Mouse (Mus musculus): ENCODE measurements around the gene Rhof. TPM values are rescaled to one million over a fixed set of nuclear protein-coding genes. Genes with fewer than 3 reads are reported as not detected.

Rhof gene
- polyA plus RNA-seq, 1 experiment from 2014 or later: 2.5 TPM

GRCm38 (mm10) chr5:123128426-123129169, 3.9 kb downstream of the Rhof start:
- Histone ChIP-seq H3K9ac (no peak overlapping the region), H3K4me2 (0 out of 2 replicates have a peak overlapping the region, but pooled peaks have one; percentile 5), H3K27me3 (ENCODE audit: insufficient read depth, low read length) (no peaks in the 10 kb centered on the region), H3K4me1 (ENCODE audit: insufficient read depth) (peaks cover 4% of the 10 kb centered on the region), H3K9me3 (ENCODE audit: low read depth, low read length) (no peaks in the 10 kb centered on the region), H3K36me3 (ENCODE audit: insufficient read depth) (peaks cover 23% of the 10 kb centered on the region; the same call in 1 of the 2 replicates), H3K27ac (ENCODE audit: low read depth) (no peak overlapping the region), H3K4me3 (ENCODE audit: low read depth, low read length) (no peak overlapping the region)
- DNase-seq (no peak), ATAC-seq (ENCODE audit: insufficient read depth) (no peak)
- TF ChIP-seq CTCF (IDR thresholded peaks at IDR 0.05; ENCODE audit: low read depth): no peak
- 43% methylated on average over 10 of the region's 10 CpGs for WGBS

- WGBS: 66% methylated on average over 6 of the region's 6 CpGs
These were observed 5.5 kb downstream of the Rhof start for GRCm38 (mm10) chr5:123127031-123127430.

GRCm38 (mm10) chr5:123125638-123126406, 6.7 kb downstream of the Rhof start:
- no peaks in the 10 kb centered on the region for H3K27me3 ChIP-seq (ENCODE audit: insufficient read depth, low read length)
- H3K9me3 ChIP-seq (ENCODE audit: low read depth, low read length): no peaks in the 10 kb centered on the region
- WGBS: 74% methylated on average over 18 of the region's 18 CpGs
- no peak for TF ChIP-seq CTCF (IDR thresholded peaks at IDR 0.05; ENCODE audit: low read depth)
- H3K36me3 ChIP-seq (ENCODE audit: insufficient read depth): peaks cover 23% of the 10 kb centered on the region; the same call in 1 of the 2 replicates
- no peak for ATAC-seq (ENCODE audit: insufficient read depth)
- no peak overlapping the region for H3K27ac ChIP-seq (ENCODE audit: low read depth)
- H3K9ac ChIP-seq: no peak overlapping the region
- no peaks in the 10 kb centered on the region for H3K4me1 ChIP-seq (ENCODE audit: insufficient read depth)
- DNase-seq: no peak
- no peak overlapping the region for H3K4me2 ChIP-seq
- H3K4me3 ChIP-seq (ENCODE audit: low read depth, low read length): no peak overlapping the region

More at GRCm38 (mm10) chr5:123127031-123127430, 5.5 kb downstream of the Rhof start:
- H3K27me3 ChIP-seq (ENCODE audit: insufficient read depth, low read length): no peaks in the 10 kb centered on the region
- H3K4me3 ChIP-seq (ENCODE audit: low read depth, low read length): no peak overlapping the region
- no peak overlapping the region for H3K4me2 ChIP-seq
- no peaks in the 10 kb centered on the region for H3K4me1 ChIP-seq (ENCODE audit: insufficient read depth)
- no peak for TF ChIP-seq CTCF (IDR thresholded peaks at IDR 0.05; ENCODE audit: low read depth)
- ATAC-seq (ENCODE audit: insufficient read depth): no peak
- H3K9me3 ChIP-seq (ENCODE audit: low read depth, low read length): no peaks in the 10 kb centered on the region
- DNase-seq: no peak
- H3K27ac ChIP-seq (ENCODE audit: low read depth): no peak overlapping the region
- no peak overlapping the region for H3K9ac ChIP-seq
- peaks cover 23% of the 10 kb centered on the region; the same call in 1 of the 2 replicates for H3K36me3 ChIP-seq (ENCODE audit: insufficient read depth)

GRCm38 (mm10) chr5:123125105-123125504, 7.4 kb downstream of the Rhof start:
- H3K9ac ChIP-seq: no peak overlapping the region

GRCm38 (mm10) chr5:123122181-123122580, 10.3 kb downstream of the Rhof start:
- TF ChIP-seq CTCF (IDR thresholded peaks at IDR 0.05; ENCODE audit: low read depth): peak; percentile 56
- no peak overlapping the region for H3K4me3 ChIP-seq (ENCODE audit: low read depth, low read length)
- WGBS: 88% methylated on average over 4 of the region's 4 CpGs
- no peaks in the 10 kb centered on the region for H3K27me3 ChIP-seq (ENCODE audit: insufficient read depth, low read length)
- no peak overlapping the region for H3K27ac ChIP-seq (ENCODE audit: low read depth)
- H3K36me3 ChIP-seq (ENCODE audit: insufficient read depth): peaks cover 16% of the 10 kb centered on the region; the same call in 1 of the 2 replicates
- no peaks in the 10 kb centered on the region for H3K9me3 ChIP-seq (ENCODE audit: low read depth, low read length)
- peak; percentile 28 for DNase-seq
- H3K4me1 ChIP-seq (ENCODE audit: insufficient read depth): no peaks in the 10 kb centered on the region
- no peak overlapping the region for H3K4me2 ChIP-seq
- no peak for ATAC-seq (ENCODE audit: insufficient read depth)
- H3K9ac ChIP-seq: no peak overlapping the region

More at GRCm38 (mm10) chr5:123125105-123125504, 7.4 kb downstream of the Rhof start:
- no peak overlapping the region for H3K4me2 ChIP-seq
- no peaks in the 10 kb centered on the region for H3K4me1 ChIP-seq (ENCODE audit: insufficient read depth)
- no peak overlapping the region for H3K4me3 ChIP-seq (ENCODE audit: low read depth, low read length)
- H3K9me3 ChIP-seq (ENCODE audit: low read depth, low read length): no peaks in the 10 kb centered on the region
- 72% methylated on average over 6 of the region's 6 CpGs for WGBS
- no peaks in the 10 kb centered on the region for H3K27me3 ChIP-seq (ENCODE audit: insufficient read depth, low read length)
- no peak overlapping the region for H3K27ac ChIP-seq (ENCODE audit: low read depth)
- no peak for TF ChIP-seq CTCF (IDR thresholded peaks at IDR 0.05; ENCODE audit: low read depth)
- no peak for DNase-seq
- H3K36me3 ChIP-seq (ENCODE audit: insufficient read depth): peaks cover 23% of the 10 kb centered on the region; the same call in 1 of the 2 replicates
- no peak for ATAC-seq (ENCODE audit: insufficient read depth)

GRCm38 (mm10) chr5:123120624-123121215, 11.8 kb downstream of the Rhof start:
- no peak for TF ChIP-seq CTCF (IDR thresholded peaks at IDR 0.05; ENCODE audit: low read depth)
- no peak overlapping the region for H3K27ac ChIP-seq (ENCODE audit: low read depth)
- no peaks in the 10 kb centered on the region for H3K9me3 ChIP-seq (ENCODE audit: low read depth, low read length)
- H3K4me2 ChIP-seq: no peak overlapping the region
- H3K9ac ChIP-seq: no peak overlapping the region
- peaks cover 2% of the 10 kb centered on the region; the same call in 1 of the 2 replicates for H3K36me3 ChIP-seq (ENCODE audit: insufficient read depth)
- no peak overlapping the region for H3K4me3 ChIP-seq (ENCODE audit: low read depth, low read length)
- no peaks in the 10 kb centered on the region for H3K4me1 ChIP-seq (ENCODE audit: insufficient read depth)
- ATAC-seq (ENCODE audit: insufficient read depth) (no peak), DNase-seq (no peak)
- no peaks in the 10 kb centered on the region for H3K27me3 ChIP-seq (ENCODE audit: insufficient read depth, low read length)
- WGBS: 73% methylated on average over 7 of the region's 7 CpGs
